Mouse (Mus musculus): ENCODE results near the gene Ift122. TPM values are rescaled to one million over a fixed set of nuclear protein-coding genes. Genes with fewer than 3 reads are reported as not detected.
A peak's percentile ranks its signal among the peaks of the same experiment; 100 is the strongest.

Ift122 gene
- polyA plus RNA-seq, 1 experiment: 3.0 TPM

DNA sequence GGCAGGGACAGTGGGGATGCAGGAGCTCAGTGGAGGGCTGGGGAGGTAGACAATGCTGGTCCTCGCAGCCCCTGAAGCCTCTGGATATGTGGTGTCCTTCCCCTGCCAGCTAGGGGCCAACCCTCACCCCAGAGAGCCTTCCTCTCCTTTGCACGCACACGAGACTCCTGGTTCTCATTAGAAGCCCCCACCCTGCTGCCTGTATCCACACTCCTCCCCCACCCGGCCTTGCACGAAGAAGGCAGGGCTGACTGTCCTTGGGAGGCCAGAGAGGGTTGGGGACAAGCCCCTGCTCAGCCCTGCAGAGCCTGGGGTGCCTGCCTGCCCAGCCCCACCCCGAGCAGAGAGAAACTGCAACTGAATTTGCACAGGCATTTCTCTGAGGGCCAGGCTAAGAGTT is 104.4 kb downstream of the Ift122 start:
- Histone ChIP-seq H3K4me3 (ENCODE audit: low read depth, low read length) (no peak overlapping the region), H3K36me3 (ENCODE audit: control insufficient read depth, insufficient read depth, low read length) (no peaks in the 10 kb centered on the region; the same call in 1 of the 2 replicates), H3K27ac (ENCODE audit: insufficient read depth, low read depth, low read length) (no peak overlapping the region), H3K27me3 (ENCODE audit: control insufficient read depth, insufficient read depth, low read length) (no peaks in the 10 kb centered on the region), H3K4me1 (ENCODE audit: control insufficient read depth, insufficient read depth, insufficient read length, low read length) (peaks cover 19% of the 10 kb centered on the region)
- WGBS: 80% methylated on average over 6 of the region's 6 CpGs
- TF ChIP-seq CTCF (IDR thresholded peaks at IDR 0.05; ENCODE audit: extremely low read depth, insufficient read length, insufficient replicate concordance, low read depth, low read length) (no peak), POLR2A (IDR thresholded peaks at IDR 0.05; ENCODE audit: low read depth, low read length) (no peak; the same call in 1 of the 2 replicates)

DNA sequence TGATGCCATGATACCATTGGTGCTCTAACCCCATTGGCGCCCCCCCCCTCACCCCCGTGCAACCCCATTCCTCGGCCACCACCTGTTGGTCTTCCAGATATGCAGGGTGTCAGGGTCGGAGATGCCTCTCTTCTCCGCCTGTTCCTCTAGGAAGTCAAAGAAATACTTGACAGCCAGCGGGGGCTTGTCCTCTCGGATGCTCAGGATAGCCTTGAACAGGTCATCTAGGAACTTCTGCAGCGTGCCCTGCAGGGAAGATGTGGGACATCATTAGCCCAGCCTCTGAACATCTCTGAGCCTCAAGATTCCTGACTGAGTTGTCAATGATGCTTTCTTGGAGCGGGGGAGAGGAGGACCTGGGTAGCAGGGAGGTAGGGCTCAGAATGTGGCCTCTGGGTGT is 105.2 kb downstream of the Ift122 start:
- H3K27me3 ChIP-seq (ENCODE audit: control insufficient read depth, insufficient read depth, low read length): no peaks in the 10 kb centered on the region
- 83% methylated on average over 9 of the region's 9 CpGs for WGBS
- H3K27ac ChIP-seq (ENCODE audit: insufficient read depth, low read depth, low read length): peak overlapping the region; percentile 35; the same call in 1 of the 2 replicates
- TF ChIP-seq POLR2A (IDR thresholded peaks at IDR 0.05; ENCODE audit: low read depth, low read length) (no peak), CTCF (IDR thresholded peaks at IDR 0.05; ENCODE audit: extremely low read depth, insufficient read length, insufficient replicate concordance, low read depth, low read length) (no peak)
- no peaks in the 10 kb centered on the region; the same call in 1 of the 2 replicates for H3K36me3 ChIP-seq (ENCODE audit: control insufficient read depth, insufficient read depth, low read length)
- H3K4me3 ChIP-seq (ENCODE audit: low read depth, low read length): no peak overlapping the region
- peaks cover 19% of the 10 kb centered on the region for H3K4me1 ChIP-seq (ENCODE audit: control insufficient read depth, insufficient read depth, insufficient read length, low read length)

DNA sequence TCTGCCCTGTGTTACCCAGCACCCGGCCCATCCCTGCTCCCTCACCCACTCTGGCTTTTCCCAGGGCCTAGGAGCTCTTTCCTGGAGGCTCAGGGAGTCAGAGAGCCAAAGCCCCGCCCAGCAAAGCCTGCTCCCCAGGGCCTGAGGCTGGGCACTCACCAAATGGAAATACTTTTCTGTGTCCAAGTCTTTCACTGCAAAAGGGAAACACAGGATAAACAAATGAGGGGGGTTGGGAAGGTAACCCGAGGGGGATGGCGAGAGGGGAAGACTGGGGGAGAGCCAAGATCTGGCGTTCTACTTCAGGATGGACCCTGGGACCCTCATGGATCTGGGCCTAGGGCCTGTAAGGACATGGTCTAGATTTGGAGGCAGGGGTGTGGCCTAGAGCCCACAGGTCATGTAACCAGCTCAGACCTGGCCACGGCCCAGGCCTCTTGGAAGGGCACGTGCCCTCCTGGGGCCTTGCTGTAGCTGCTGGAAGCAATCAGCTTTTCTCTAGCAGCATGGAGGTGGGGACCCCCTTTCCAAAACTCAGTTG is 106.0 kb downstream of the Ift122 start:
- TF ChIP-seq POLR2A (IDR thresholded peaks at IDR 0.05; ENCODE audit: low read depth, low read length) (no peak), CTCF (IDR thresholded peaks at IDR 0.05; ENCODE audit: extremely low read depth, insufficient read length, insufficient replicate concordance, low read depth, low read length) (no peak)
- Histone ChIP-seq H3K4me1 (ENCODE audit: control insufficient read depth, insufficient read depth, insufficient read length, low read length) (peaks cover 19% of the 10 kb centered on the region), H3K27ac (ENCODE audit: insufficient read depth, low read depth, low read length) (0 out of 2 replicates have a peak overlapping the region, but pooled peaks have one; percentile 38), H3K36me3 (ENCODE audit: control insufficient read depth, insufficient read depth, low read length) (no peaks in the 10 kb centered on the region; the same call in 1 of the 2 replicates), H3K27me3 (ENCODE audit: control insufficient read depth, insufficient read depth, low read length) (no peaks in the 10 kb centered on the region), H3K4me3 (ENCODE audit: low read depth, low read length) (no peak overlapping the region)
- WGBS: 68% methylated on average over 7 of the region's 7 CpGs

DNA sequence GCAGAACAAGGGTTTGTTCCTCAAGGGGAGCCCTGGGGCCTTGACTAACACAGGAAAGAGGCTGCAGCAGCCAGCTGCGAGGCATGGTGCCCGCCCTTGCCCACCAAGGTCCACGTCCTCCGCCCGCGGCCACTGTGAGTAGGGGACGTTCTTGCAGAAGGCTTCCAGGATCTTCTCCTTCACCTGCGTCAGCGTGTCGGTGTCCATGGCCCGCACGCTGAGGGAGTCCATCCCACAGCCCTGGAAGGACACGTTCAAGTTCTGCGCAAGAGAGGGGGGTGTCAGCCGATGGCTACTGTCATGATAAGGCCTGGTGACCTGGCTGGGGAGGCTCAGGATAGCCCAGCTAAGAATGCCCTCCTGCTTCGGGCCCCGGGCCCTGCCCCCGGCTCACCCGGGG is 107.1 kb downstream of the Ift122 start:
- H3K36me3 ChIP-seq (ENCODE audit: control insufficient read depth, insufficient read depth, low read length): no peaks in the 10 kb centered on the region; the same call in 1 of the 2 replicates

DNA sequence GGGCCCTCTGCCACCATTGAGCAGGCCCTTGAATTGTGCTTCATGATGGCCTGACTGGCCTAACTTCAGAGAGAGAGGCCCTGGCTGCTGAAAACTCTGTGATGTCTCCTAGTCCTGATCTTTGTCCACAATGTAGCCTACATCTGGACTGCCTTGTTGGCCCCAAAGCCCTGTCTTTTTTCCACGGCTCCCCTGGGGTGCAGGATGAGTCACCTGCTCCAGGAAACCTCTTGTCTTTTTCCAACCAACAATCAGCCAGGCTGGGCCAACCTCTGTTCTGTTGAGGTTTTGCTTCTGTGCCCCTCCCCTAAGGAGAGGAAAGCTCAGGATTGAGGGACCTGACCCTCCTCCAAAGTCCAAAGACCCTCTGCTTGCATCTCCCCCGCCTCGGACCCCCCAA is 108.5 kb downstream of the Ift122 start:
- TF ChIP-seq POLR2A (IDR thresholded peaks at IDR 0.05; ENCODE audit: low read depth, low read length) (no peak), CTCF (IDR thresholded peaks at IDR 0.05; ENCODE audit: extremely low read depth, insufficient read length, insufficient replicate concordance, low read depth, low read length) (no peak)
- Histone ChIP-seq H3K4me1 (ENCODE audit: control insufficient read depth, insufficient read depth, insufficient read length, low read length) (peaks cover 18% of the 10 kb centered on the region), H3K27me3 (ENCODE audit: control insufficient read depth, insufficient read depth, low read length) (no peaks in the 10 kb centered on the region), H3K36me3 (ENCODE audit: control insufficient read depth, insufficient read depth, low read length) (no peaks in the 10 kb centered on the region; the same call in 1 of the 2 replicates), H3K4me3 (ENCODE audit: low read depth, low read length) (no peak overlapping the region), H3K27ac (ENCODE audit: insufficient read depth, low read depth, low read length) (no peak overlapping the region)
- WGBS: 70% methylated on average over 3 of the region's 3 CpGs

More for the DNA sequence above, 107.1 kb downstream of the Ift122 start:
- WGBS: 92% methylated on average over 19 of the region's 19 CpGs
- H3K27ac ChIP-seq (ENCODE audit: insufficient read depth, low read depth, low read length): no peak overlapping the region
- TF ChIP-seq CTCF (IDR thresholded peaks at IDR 0.05; ENCODE audit: extremely low read depth, insufficient read length, insufficient replicate concordance, low read depth, low read length) (no peak), POLR2A (IDR thresholded peaks at IDR 0.05; ENCODE audit: low read depth, low read length) (no peak)
- peaks cover 18% of the 10 kb centered on the region for H3K4me1 ChIP-seq (ENCODE audit: control insufficient read depth, insufficient read depth, insufficient read length, low read length)
- H3K27me3 ChIP-seq (ENCODE audit: control insufficient read depth, insufficient read depth, low read length): no peaks in the 10 kb centered on the region
- no peak overlapping the region for H3K4me3 ChIP-seq (ENCODE audit: low read depth, low read length)

DNA sequence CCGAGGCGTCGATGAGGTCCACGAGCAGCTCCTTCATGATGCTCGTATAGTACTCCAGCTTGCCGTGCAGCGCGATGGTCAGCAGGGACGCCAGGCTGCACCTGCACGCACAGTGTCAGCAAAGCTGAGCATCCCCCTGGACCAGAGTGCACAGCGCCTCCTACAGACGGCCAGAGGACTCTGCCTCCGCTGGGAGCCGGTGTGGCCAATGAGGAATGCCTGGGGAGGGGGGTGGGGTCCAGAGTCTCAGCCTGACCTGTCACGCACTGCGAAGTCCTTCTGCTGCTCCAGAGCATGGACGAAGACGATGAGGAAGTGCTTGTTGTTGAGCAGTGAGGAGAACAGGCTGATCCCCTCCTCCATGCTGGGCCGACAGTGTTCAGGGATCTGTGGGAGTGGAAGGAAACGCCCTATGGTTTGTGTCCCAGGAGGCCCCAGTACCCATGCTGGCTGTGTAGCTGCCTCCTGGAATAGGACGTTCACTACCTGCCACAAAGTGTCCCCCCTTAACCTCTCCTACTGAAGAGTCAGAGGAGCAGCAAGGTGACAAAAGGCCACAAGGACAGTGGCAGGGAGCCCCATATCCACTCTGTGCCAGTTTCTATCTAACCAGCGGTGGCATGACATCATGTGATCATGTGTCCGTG is 109.3 kb downstream of the Ift122 start:
- no peak overlapping the region for H3K4me3 ChIP-seq (ENCODE audit: low read depth, low read length)
- WGBS: 44% methylated on average over 23 of the region's 23 CpGs
- H3K27ac ChIP-seq (ENCODE audit: insufficient read depth, low read depth, low read length): no peak overlapping the region
- no peak for TF ChIP-seq POLR2A (IDR thresholded peaks at IDR 0.05; ENCODE audit: low read depth, low read length)
- 0 out of 2 replicates have a peak, but pooled peaks have one; percentile 18 for TF ChIP-seq CTCF (IDR thresholded peaks at IDR 0.05; ENCODE audit: extremely low read depth, insufficient read length, insufficient replicate concordance, low read depth, low read length)
- H3K27me3 ChIP-seq (ENCODE audit: control insufficient read depth, insufficient read depth, low read length): no peaks in the 10 kb centered on the region
- no peaks in the 10 kb centered on the region; the same call in 1 of the 2 replicates for H3K36me3 ChIP-seq (ENCODE audit: control insufficient read depth, insufficient read depth, low read length)
- peaks cover 13% of the 10 kb centered on the region for H3K4me1 ChIP-seq (ENCODE audit: control insufficient read depth, insufficient read depth, insufficient read length, low read length)

DNA sequence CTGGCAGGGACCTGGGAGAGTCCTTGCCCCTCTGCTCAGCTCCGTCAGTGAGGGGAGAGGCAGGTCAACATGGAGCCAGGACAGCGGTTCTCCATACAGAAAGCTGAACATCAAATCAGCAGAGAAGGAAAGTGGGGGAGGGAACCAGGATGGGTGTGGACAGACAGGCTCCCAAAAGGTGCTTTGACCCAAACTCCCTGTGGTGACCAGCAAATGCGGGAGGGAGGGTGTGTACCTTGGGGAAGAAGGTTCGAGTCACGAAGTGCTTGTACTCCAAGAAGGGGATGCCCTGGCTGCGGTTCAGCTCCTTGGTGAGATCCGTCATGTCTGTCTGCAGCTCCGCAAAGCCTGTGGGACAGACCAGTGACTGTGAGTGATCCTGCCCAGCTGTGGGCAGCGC is 110.4 kb downstream of the Ift122 start:
- H3K27ac ChIP-seq (ENCODE audit: insufficient read depth, low read depth, low read length): no peak overlapping the region
- no peaks in the 10 kb centered on the region for H3K27me3 ChIP-seq (ENCODE audit: control insufficient read depth, insufficient read depth, low read length)
- peaks cover 16% of the 10 kb centered on the region for H3K4me1 ChIP-seq (ENCODE audit: control insufficient read depth, insufficient read depth, insufficient read length, low read length)
- 81% methylated on average over 9 of the region's 9 CpGs for WGBS
- H3K36me3 ChIP-seq (ENCODE audit: control insufficient read depth, insufficient read depth, low read length): no peaks in the 10 kb centered on the region; the same call in 1 of the 2 replicates
- TF ChIP-seq CTCF (IDR thresholded peaks at IDR 0.05; ENCODE audit: extremely low read depth, insufficient read length, insufficient replicate concordance, low read depth, low read length): no peak
- TF ChIP-seq POLR2A (IDR thresholded peaks at IDR 0.05; ENCODE audit: low read depth, low read length): no peak
- H3K4me3 ChIP-seq (ENCODE audit: low read depth, low read length): no peak overlapping the region

Measured in small intestine, adult 2 months (tissue).